Mouse (Mus musculus) kidney, adult 9 months (tissue): Measurements from ENCODE around the gene Pmm1.
"Not testable (repeated sequence)": the region's sequence is repeated elsewhere in the genome, so short reads cannot be mapped to it uniquely, and the experiment has no call there.

Experiments
- DNase-seq: peaks from one replicate; pipeline ENCODE4 v3.0.0; 2022

Pmm1 gene

DNA sequence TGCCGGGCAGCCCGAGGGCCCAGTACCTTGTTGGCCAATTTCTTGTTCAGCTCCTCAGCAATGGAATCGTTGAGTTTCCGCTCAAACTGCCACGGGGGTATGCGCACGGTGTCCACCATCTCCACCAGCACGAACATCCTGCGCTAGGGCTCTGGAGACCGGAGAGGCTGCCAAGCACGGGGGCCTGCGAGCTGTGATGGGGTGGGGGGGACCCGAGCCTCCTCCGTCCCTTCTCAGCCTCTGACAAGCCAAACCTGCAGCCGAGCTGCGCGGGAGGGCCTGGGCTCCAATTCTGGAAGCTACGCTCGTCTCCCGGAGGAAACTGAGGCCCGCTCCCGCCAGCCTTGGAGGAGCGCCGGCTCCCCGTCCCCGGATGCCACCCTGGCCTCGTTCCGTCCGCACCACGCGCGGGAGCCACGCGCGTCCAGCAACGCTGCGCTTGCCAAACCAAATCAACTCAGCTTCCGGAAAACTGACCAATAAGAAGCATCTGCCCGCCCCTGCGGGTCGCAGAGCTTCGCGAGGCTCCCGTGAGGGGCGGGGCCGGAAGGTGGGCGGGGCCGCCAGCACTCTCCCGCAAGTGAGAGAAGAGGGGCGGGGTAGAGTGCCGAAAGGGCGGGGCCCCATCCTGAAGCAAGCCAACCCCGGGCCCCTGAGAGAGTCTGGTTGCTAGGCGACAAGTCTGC, 34.8 kb downstream of the Pmm1 start, which contains the start of gene Polr3h:
Gene Polr3h, minus strand, starts transcription at position 481 of the 686 bp plus-strand sequence.
- DNase-seq, result peak; percentile 97

DNA sequence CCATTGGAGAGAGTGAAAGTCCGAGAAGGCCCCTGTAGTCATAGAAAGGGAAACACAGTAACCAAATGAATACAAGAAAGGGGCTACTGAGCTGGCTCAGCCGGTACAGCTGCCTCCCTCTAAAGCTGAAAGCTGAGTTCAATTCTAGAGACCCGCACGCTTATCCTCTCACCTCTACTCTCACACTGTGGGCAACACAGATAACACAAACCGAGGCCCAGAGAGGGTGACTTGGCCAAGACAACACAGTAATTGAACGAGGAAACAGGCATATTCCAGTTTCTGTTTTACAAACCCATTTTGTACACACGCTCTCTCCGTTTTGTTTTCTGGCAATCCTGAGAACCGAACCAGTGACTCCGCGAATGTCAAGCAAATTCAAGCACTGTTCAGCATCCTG, 35.8 kb downstream of the Pmm1 start:
- no peak for DNase-seq

GRCm38 (mm10) chr15:81921255-81921654, 39.5 kb downstream of the Pmm1 start:
- DNase-seq, result no peak

DNA sequence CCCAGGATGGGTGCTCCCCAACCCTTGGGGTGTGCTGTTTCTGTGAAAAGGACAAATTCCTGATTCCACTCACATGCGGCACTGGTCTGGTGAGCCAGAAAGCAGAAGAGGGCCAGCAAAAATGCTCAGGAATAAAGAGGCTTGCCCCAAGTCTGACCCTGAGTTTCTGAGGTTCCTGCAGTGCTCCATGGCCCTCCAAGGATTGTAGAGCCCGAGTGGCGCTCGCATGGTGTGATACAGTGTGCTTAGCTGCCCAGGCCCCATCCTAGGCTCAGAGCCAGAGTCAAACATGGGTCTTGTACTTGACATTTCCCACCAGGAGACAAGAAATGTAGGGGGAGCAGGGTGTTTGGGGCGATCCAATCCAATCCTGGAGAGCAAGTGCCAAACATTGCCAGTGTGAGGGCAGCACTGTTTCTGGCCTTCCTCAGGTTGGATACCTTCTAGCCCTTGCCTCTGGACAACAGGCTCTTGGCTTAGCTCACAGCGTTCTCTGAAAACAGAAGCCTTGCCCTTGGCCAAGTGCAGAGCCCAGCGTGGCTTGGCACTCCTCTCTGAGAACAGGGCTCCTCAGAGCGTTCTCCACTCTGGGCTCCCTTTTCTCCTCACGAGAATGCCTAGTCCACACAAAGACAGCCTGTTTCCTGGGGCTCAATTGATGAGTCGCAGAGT, 40.0 kb downstream of the Pmm1 start:
- DNase-seq, result no peak

GRCm38 (mm10) chr15:81919062-81919461, 41.7 kb downstream of the Pmm1 start:
- peak; percentile 59 for DNase-seq

DNA sequence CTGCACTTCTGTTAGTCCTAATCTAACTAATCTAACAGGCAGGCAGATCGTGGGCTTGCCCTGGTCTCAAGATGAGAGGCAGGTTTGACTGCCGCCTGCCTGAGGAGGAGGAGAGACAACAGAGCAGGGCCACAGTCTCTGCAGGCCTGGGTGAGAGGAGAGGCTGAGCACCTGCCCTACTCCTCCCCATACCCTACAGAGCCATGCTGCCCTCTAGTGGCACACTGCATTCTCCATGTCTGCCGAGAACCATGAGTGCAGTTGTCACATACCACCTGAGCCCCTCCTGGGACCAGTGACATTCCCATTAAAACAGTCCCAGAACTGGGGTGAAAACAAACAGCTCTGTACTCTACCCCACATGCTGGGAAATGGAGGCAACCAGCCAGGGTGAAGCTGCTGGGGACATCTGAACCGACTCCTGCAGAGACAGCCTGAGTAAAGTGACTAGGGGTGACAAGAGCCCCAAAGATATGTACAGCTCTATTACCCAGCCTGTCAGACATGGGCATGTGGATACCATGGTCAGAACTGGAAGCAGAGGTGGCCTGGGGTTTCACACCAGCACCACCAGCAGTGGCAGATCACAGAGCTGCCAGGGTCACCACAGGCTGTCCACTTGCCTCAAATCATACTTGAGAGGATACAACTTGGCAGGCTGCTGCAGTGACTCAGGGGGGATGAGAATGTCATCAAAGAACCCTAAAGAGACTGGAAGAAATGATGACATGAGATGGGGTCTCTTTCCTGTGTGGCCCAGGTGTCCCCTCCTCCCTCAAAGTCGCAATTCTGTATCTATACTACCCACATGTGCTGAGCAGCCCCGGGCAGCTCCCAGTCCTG, 42.9 kb downstream of the Pmm1 start:
- peak; percentile 73 for DNase-seq

DNA sequence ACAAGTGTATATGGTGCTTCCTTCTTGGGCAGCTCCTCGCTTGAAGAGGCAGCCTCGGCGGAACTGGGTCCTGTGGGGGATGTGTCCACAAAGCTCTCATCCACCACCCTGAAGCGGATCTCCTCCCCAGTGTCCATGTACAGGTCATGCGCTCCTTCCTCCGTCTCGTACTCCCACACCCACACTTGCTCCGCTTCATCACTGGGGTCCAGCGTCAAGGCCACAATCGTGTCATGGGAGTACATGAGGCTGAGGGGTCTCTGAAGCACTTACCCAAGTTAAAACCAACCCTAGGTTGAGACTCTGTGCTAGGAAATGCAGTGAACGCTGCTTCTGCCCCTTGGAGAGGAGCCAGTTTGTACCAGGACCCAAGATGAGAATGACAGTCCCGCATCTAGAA, 43.5 kb downstream of the Pmm1 start:
- DNase-seq, result peak; percentile 29

GRCm38 (mm10) chr15:81915663-81916062, 45.1 kb downstream of the Pmm1 start:
- DNase-seq, result no peak

DNA sequence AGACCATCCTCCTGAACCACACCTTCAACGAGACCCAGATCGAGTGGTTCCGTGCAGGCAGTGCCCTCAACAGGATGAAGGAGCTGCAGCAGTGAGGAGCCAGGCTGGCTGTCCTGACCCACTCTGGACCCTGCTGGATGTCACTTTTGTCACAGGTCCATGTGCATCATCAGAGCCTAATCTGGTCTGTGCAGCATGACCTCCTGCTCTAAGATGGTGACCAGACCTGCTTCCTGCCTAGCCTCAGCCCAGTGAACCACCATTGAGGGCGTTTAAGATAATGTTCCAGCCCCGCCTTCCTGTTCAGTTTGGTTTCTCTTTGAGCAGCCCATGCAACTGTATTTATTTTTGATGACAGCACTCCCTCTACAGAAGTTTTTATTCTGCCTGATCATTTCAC, 46.1 kb downstream of the Pmm1 start:
- DNase-seq, result no peak

DNA sequence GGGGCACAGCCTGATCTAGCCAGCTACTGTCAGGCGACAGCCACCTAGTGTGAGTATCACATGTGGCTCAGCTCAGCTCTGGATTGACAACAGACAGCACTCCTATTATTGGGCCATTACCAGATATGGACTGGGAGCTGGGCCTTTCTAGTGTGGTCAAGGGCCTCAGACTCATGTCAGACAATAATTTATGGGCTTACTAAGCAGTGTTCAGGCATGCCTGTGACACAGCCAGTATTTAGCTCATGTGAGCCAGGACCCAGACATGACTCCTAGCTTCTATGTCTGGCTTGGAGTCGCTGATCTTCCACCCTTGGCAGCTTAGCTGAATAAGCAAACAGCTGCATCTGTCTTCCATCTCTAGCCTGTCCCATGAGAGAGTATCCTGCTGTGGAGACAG, 48.2 kb downstream of the Pmm1 start:
- no peak for DNase-seq

GRCm38 (mm10) chr15:81908767-81909166, 52.0 kb downstream of the Pmm1 start:
- DNase-seq, result not testable (repeated sequence)

DNA sequence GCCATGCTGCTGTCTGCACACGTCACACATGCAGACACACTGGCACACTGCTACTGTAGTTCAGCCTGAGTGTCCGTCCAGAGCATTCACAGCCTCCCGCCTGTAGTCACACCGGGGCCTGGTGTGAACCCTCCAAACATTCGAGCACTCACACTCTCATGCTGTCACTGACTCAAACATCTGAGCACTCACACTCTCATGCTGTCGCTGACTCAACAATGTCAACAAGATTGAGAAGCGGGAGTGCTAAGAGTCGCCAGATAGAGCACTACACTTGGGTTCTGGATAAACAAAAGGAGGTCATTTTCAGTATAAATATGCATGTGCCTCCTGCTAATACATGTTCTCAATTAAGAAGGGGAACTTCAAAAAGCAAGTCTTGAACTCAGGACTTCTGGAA, 52.8 kb downstream of the Pmm1 start:
- DNase-seq, result no peak

DNA sequence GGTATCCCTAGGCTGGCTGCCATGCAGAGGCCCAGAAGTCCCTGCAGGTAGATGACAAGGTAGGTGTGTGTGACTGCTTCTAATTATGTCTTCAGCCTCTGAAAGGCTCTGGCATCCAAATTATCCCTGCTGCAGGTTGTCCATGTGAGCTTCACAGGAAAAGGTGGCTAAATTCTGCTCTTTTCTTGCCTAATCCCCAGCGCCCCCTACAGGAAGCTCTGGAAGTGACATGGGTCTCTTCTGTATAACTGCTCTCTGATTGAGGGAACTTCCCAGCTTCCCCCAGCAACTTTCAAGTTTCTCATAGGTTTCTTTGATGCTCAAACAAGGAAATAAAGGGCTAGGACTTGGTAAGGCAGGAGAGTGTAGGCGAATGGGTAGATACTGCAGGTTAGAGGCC, 55.8 kb downstream of the Pmm1 start:
- peak; percentile 82 for DNase-seq
